In genomic region chr8:107871718-107872117, GRCm38 (mm10) we compare ENCODE assay signal across 16 mouse cellular contexts.
DNase-seq lines count a peak whose midpoint lies in the region; ATAC-seq lines count a peak whose summit lies in the region.
"Had no signal": no experiment of that assay in that cellular context is flagged by ENCODE, and none has a peak within 500 bp of the region (broad histone marks: within the 10 kb centered on the region; RNA-seq: fewer than 3 reads in every experiment).

No protein-coding gene starts in this region.

- no peaks in the 10 kb centered on the region for H3K9me3 ChIP-seq in forebrain, embryonic 15.5 days
- no peaks in the 10 kb centered on the region for H3K9me3 ChIP-seq in hindbrain, embryonic 14.5 days (ENCODE audit: control insufficient read depth, low read length)
- H3K9me3 ChIP-seq in midbrain, embryonic 10.5 days (replicated peaks), result no peaks in the 10 kb centered on the region; the same call in 1 of the 2 replicates
- H3K9me3 ChIP-seq in neural tube, embryonic 14.5 days (ENCODE audit: control insufficient read depth, low read length), result no peaks in the 10 kb centered on the region
- H3K9me3 ChIP-seq: embryonic facial prominence, embryonic 12.5 days; liver, embryonic 13.5 days had no signal

- no peaks in the 10 kb centered on the region for H3K27me3 ChIP-seq in forebrain, embryonic 15.5 days
- H3K27me3 ChIP-seq in hindbrain, embryonic 14.5 days (ENCODE audit: control insufficient read depth, insufficient read depth, low read length), result no peaks in the 10 kb centered on the region
- no peaks in the 10 kb centered on the region for H3K27me3 ChIP-seq in midbrain, embryonic 10.5 days (ENCODE audit: low read depth, poor library complexity, severe bottlenecking)
- no peaks in the 10 kb centered on the region for H3K27me3 ChIP-seq in neural tube, embryonic 14.5 days (ENCODE audit: control insufficient read depth, insufficient read depth, low read length)
- H3K27me3 ChIP-seq: embryonic facial prominence, embryonic 12.5 days; liver, embryonic 13.5 days had no signal

- 0 out of 2 replicates have a peak overlapping the region, but pooled peaks have one; percentile 23 for H3K27ac ChIP-seq in forebrain, embryonic 15.5 days (replicated peaks)
- no peak overlapping the region for H3K27ac ChIP-seq in hindbrain, embryonic 14.5 days
- H3K27ac ChIP-seq in midbrain, embryonic 10.5 days (replicated peaks), result peak overlapping the region; percentile 49; the same call in 1 of the 2 replicates
- no peak overlapping the region for H3K27ac ChIP-seq in neural tube, embryonic 14.5 days (ENCODE audit: low read depth, low read length)
- H3K27ac ChIP-seq: embryonic facial prominence, embryonic 12.5 days; liver, embryonic 13.5 days had no signal

- peaks cover 8% of the 10 kb centered on the region; the same call in 1 of the 2 replicates for H3K4me1 ChIP-seq in forebrain, embryonic 15.5 days
- H3K4me1 ChIP-seq in hindbrain, embryonic 14.5 days (replicated peaks; ENCODE audit: control insufficient read depth, insufficient read depth, low read length), result peaks cover 5% of the 10 kb centered on the region; the same call in 1 of the 2 replicates
- H3K4me1 ChIP-seq in midbrain, embryonic 10.5 days, result peaks cover 16% of the 10 kb centered on the region
- peaks cover 7% of the 10 kb centered on the region; the same call in 1 of the 2 replicates for H3K4me1 ChIP-seq in neural tube, embryonic 14.5 days (ENCODE audit: control insufficient read depth, insufficient read depth, low read length)
- H3K4me1 ChIP-seq: liver, embryonic 13.5 days had no signal

- ATAC-seq in forebrain, embryonic 15.5 days (replicated peaks), result no peak
- ATAC-seq in hindbrain, embryonic 14.5 days (ENCODE audit: low FRiP score), result no peak
- ATAC-seq in neural tube, embryonic 14.5 days (ENCODE audit: low read depth), result no peak
- ATAC-seq: CD4-positive, CD25-positive, alpha-beta regulatory T cell, adult 4 months had no signal

- 35% methylated on average over 15 of the region's 15 CpGs for WGBS in forebrain, embryonic 15.5 days
- 43% methylated on average over 15 of the region's 15 CpGs for WGBS in hindbrain, embryonic 14.5 days
- WGBS in midbrain, embryonic 10.5 days, result 53% methylated on average over 15 of the region's 15 CpGs
- 23% methylated on average over 15 of the region's 15 CpGs for WGBS in neural tube, embryonic 14.5 days

- no peak for DNase-seq in hindbrain, embryonic 14.5 days (ENCODE audit: low spot score)
- DNase-seq in midbrain, embryonic 10.5 days (ENCODE audit: low spot score), result no peak
- DNase-seq in heart, adult 9 months (ENCODE audit: low spot score in 2 of 2), result no peak
- DNase-seq in embryo, embryonic 11 days, result no peak
- DNase-seq in frontal cortex, adult 2 months (ENCODE audit: extremely low spot score in 1 of 2, low spot score in 1 of 2), result no peak
- DNase-seq: adrenal gland, postnatal 36 days; cerebellum, postnatal 14 days; kidney, postnatal 10 days; liver, embryonic 13.5 days; lung, postnatal 10 days; right cerebral cortex, postnatal 14 days; thymus, adult 2 months had no signal

- no peak overlapping the region; the same call in 1 of the 2 replicates for H3K9ac ChIP-seq in forebrain, embryonic 15.5 days (replicated peaks)
- H3K9ac ChIP-seq in hindbrain, embryonic 14.5 days, result peak overlapping the region; percentile 42; the same call in 1 of the 2 replicates
- H3K9ac ChIP-seq in neural tube, embryonic 14.5 days (replicated peaks; ENCODE audit: low read depth, low read length), result peak overlapping the region; percentile 28; the same call in 1 of the 2 replicates
- H3K9ac ChIP-seq: embryonic facial prominence, embryonic 12.5 days; liver, embryonic 13.5 days had no signal

- peak overlapping the region; percentile 41 for H3K4me2 ChIP-seq in forebrain, embryonic 15.5 days (replicated peaks)
- peak overlapping the region; percentile 43 for H3K4me2 ChIP-seq in hindbrain, embryonic 14.5 days (replicated peaks)
- H3K4me2 ChIP-seq in neural tube, embryonic 14.5 days (ENCODE audit: low read depth, low read length), result peak overlapping the region; percentile 49
- H3K4me2 ChIP-seq: embryonic facial prominence, embryonic 12.5 days; liver, embryonic 13.5 days had no signal

- peak overlapping the region; percentile 22 for H3K4me3 ChIP-seq in forebrain, embryonic 15.5 days
- peak overlapping the region; percentile 13; the same call in 1 of the 2 replicates for H3K4me3 ChIP-seq in hindbrain, embryonic 14.5 days (replicated peaks; ENCODE audit: low read length)
- H3K4me3 ChIP-seq in midbrain, embryonic 10.5 days, result peak overlapping the region; percentile 25
- peak overlapping the region; percentile 16; the same call in 1 of the 2 replicates for H3K4me3 ChIP-seq in neural tube, embryonic 14.5 days (ENCODE audit: low read depth, low read length)
- H3K4me3 ChIP-seq: embryonic facial prominence, embryonic 12.5 days; liver, embryonic 13.5 days had no signal

- H3K36me3 ChIP-seq in forebrain, embryonic 15.5 days, result no peaks in the 10 kb centered on the region
- no peaks in the 10 kb centered on the region for H3K36me3 ChIP-seq in hindbrain, embryonic 14.5 days (replicated peaks; ENCODE audit: control insufficient read depth, insufficient read depth)
- H3K36me3 ChIP-seq in midbrain, embryonic 10.5 days, result no peaks in the 10 kb centered on the region
- no peaks in the 10 kb centered on the region for H3K36me3 ChIP-seq in neural tube, embryonic 14.5 days (ENCODE audit: control insufficient read depth, insufficient read depth, low read length)
- H3K36me3 ChIP-seq: embryonic facial prominence, embryonic 12.5 days; liver, embryonic 13.5 days had no signal

Comparison
In these comparisons a context has a peak if more than half of its experiments do, and no peak if none do; other contexts are left out.
1. H3K27ac ChIP-seq: peak in forebrain, embryonic 15.5 days (single experiment) and midbrain, embryonic 10.5 days (single experiment); none in hindbrain, embryonic 14.5 days (single experiment) and neural tube, embryonic 14.5 days (single experiment).
2. Peak in every context shown above with its lines, with median percentiles within 50 percentile points of each other: H3K4me2 ChIP-seq and H3K4me3 ChIP-seq.